Mouse (Mus musculus) C2C12 (cell line): ENCODE results near the gene Ttc7.

Source experiments
- CEBPB ChIP-seq: IDR thresholded peaks from one replicate; pipeline ENCODE4 v1.6.1; 2011; ENCODE audit warnings: low read depth, mild to moderate bottlenecking, control low read depth, moderate library complexity
- CTCF ChIP-seq: IDR thresholded peaks from one replicate; pipeline ENCODE4 v1.5.1; 2011; ENCODE audit not compliant: control insufficient read depth, insufficient read depth, insufficient read length
- MAX ChIP-seq: IDR thresholded peaks from one replicate; pipeline ENCODE4 v1.6.1; 2011; ENCODE audit warnings: mild to moderate bottlenecking, control low read depth
- MYOD1 ChIP-seq: IDR thresholded peaks from one replicate; pipeline ENCODE4 v1.6.1; 2011; ENCODE audit warnings: low read depth; ENCODE audit not compliant: control insufficient read depth, insufficient read length
- MYOG ChIP-seq: IDR thresholded peaks from one replicate; pipeline ENCODE4 v1.6.1; 2011; ENCODE audit not compliant: control insufficient read depth, insufficient read length; ENCODE audit errors: extremely low read depth
- USF1 ChIP-seq: IDR thresholded peaks from one replicate; pipeline ENCODE4 v1.6.1; 2011; ENCODE audit warnings: low read depth, mild to moderate bottlenecking, control low read depth, moderate library complexity

DNA sequence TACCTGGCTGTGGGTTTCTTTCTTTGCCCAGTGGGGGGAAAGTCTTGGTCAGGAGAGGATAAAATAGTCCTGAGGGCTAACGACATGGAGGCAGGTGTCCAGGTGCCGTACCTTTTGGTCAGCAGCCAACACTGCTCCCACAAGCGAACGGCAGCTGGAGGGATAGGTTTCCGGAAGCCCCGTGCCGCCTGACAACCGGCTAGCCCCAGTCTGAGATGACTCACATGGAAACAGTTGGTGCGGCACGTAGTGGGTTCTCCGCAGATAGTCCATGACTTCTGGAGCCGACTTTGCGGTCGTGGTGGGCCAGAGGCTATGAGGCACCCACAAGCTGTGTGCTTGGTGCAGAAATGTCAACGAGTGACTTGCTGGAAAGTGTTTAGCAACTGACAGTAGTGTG lies 81.4 kb downstream of the Ttc7 start:
- no peak for TF ChIP-seq USF1
- no peak for TF ChIP-seq CTCF
- TF ChIP-seq MYOD1, result peak; percentile 93
- TF ChIP-seq CEBPB, result no peak
- TF ChIP-seq MYOG, result no peak
- no peak for TF ChIP-seq MAX
